Mouse (Mus musculus) left cerebral cortex, postnatal 10 days (tissue): ENCODE measurements around the gene Wdr13. TPM values are rescaled to one million over a fixed set of nuclear protein-coding genes. Genes with fewer than 3 reads are reported as not detected.

ENCODE experiments used
- total RNA-seq, 2 experiments: library from RNA; stranded (reverse); gene quantifications; 2 replicates each; pipeline ENCODE4 v1.2.3; 2021

Wdr13 gene
- total RNA-seq, 2 experiments from 2014 or later: 231 to 242 TPM

Other genes with a start within 250 kb of the Wdr13 start
- 10 to 100 TPM; 43.4 to 47.5 TPM for gene Slc35a2, start 248.9 kb downstream of the Wdr13 start, total RNA-seq
- 10 to 100 TPM; 77.7 to 81.3 TPM for gene Pqbp1, start 233.6 kb downstream of the Wdr13 start, total RNA-seq
- gene Timm17b, start 233.5 kb downstream of the Wdr13 start, total RNA-seq: 10 to 100 TPM; 25.5 to 34.1 TPM
- not detected for gene Gm10491, start 225.1 kb downstream of the Wdr13 start, total RNA-seq
- gene Gm10490, start 223.3 kb downstream of the Wdr13 start, total RNA-seq: not detected
- 100 to 1,000 TPM; 287 to 317 TPM for gene Pcsk1n, start 213.1 kb downstream of the Wdr13 start, total RNA-seq
- not detected for gene Eras, start 204.3 kb downstream of the Wdr13 start, total RNA-seq
- gene Hdac6, start 185.0 kb downstream of the Wdr13 start, total RNA-seq: 10 to 100 TPM; 59.7 to 65.0 TPM
- gene Gata1, start 154.8 kb downstream of the Wdr13 start, total RNA-seq: not detected
- under 1 TPM; 0.57 to 0.73 TPM for gene Glod5, start 114.4 kb downstream of the Wdr13 start, total RNA-seq
- 10 to 100 TPM; 34.3 to 36.7 TPM for gene Suv39h1, start 58.1 kb downstream of the Wdr13 start, total RNA-seq
- 1 to 10 TPM; 1.4 to 1.5 TPM for gene Was, start 42.4 kb downstream of the Wdr13 start, total RNA-seq
- 100 to 1,000 TPM; 268 to 306 TPM for gene Rbm3, start 13.0 kb upstream of the Wdr13 start, total RNA-seq
- 10 to 100 TPM; 14.4 to 17.7 TPM for gene Tbc1d25, start 43.3 kb upstream of the Wdr13 start, total RNA-seq
- 10 to 100 TPM; 27.5 to 29.8 TPM for gene Ebp, start 60.6 kb upstream of the Wdr13 start, total RNA-seq
- 10 to 100 TPM; 65.8 to 67.9 TPM for gene Porcn, start 73.6 kb upstream of the Wdr13 start, total RNA-seq
- 10 to 100 TPM; 22.9 to 27.5 TPM for gene Ftsj1, start 119.5 kb upstream of the Wdr13 start, total RNA-seq
- 10 to 100 TPM; 13.5 to 24.3 TPM for gene Slc38a5, start 138.2 kb upstream of the Wdr13 start, total RNA-seq
- gene Ssxb10, start 194.5 kb upstream of the Wdr13 start, total RNA-seq: not detected
- gene Ssxb9, start 234.1 kb upstream of the Wdr13 start, total RNA-seq: not detected